Mouse (Mus musculus): ENCODE results near the gene Tial1.

GRCm38 (mm10) chr7:128416664-128417063 lies 44.9 kb downstream of the Tial1 start:
- TF ChIP-seq CTCF (IDR thresholded peaks at IDR 0.05; ENCODE audit: borderline replicate concordance, insufficient read depth, low read length), result no peak
- TF ChIP-seq POLR2A (IDR thresholded peaks at IDR 0.05; ENCODE audit: low read depth, low read length), result no peak
